Mouse (Mus musculus) CH12.LX (cell line): ENCODE data around the gene Klhdc8b. TPM values are rescaled to one million over a fixed set of nuclear protein-coding genes. Genes with fewer than 3 reads are reported as not detected.

Experiments used
- DNase-seq: peaks from one replicate; pipeline ENCODE4 v3.0.0-alpha.2; 2013; ENCODE audit errors: extremely low read depth
- H3K27ac ChIP-seq: 2 replicates; pipeline ENCODE4 v1.5.1; 2012; ENCODE audit warnings: low read depth, mild to moderate bottlenecking, control low read depth, moderate library complexity; ENCODE audit not compliant: insufficient read depth
- H3K27me3 ChIP-seq: replicated peaks from 2 replicates; pipeline ENCODE3; 2012; ENCODE audit warnings: inconsistent platforms
- H3K36me3 ChIP-seq, 2 experiments: replicated peaks in 1 of 2; 2 replicates each; pipeline versions ENCODE3 to v1.6.1; 2012; ENCODE audit warnings: inconsistent platforms in 1 of 2, low read length in 1 of 2, mild to moderate bottlenecking in 1 of 2, mixed read lengths in 1 of 2, moderate library complexity in 1 of 2; ENCODE audit not compliant: control insufficient read depth in 1 of 2, insufficient read depth in 1 of 2
- H3K4me1 ChIP-seq, 2 experiments: 2 replicates each; pipeline ENCODE4 v1.6.1; 2012; ENCODE audit warnings: inconsistent platforms in 1 of 2, moderate library complexity in 1 of 2; ENCODE audit not compliant: insufficient read depth in 2 of 2, control insufficient read depth in 1 of 2
- H3K4me2 ChIP-seq: 2 replicates; pipeline ENCODE4 v1.6.1; 2012; ENCODE audit warnings: low read depth, mild to moderate bottlenecking, control low read depth; ENCODE audit not compliant: poor library complexity, insufficient read depth, severe bottlenecking
- H3K4me3 ChIP-seq, 3 experiments: fragments of 150-350 bp in 1 of 3; sonication (generic) in 1 of 3; replicated peaks in 1 of 3; 2 replicates each; pipeline versions ENCODE3 to v1.5.1; 2011 to 2012; ENCODE audit warnings: low read depth in 2 of 3, low read length in 2 of 3, mild to moderate bottlenecking in 2 of 3, moderate library complexity in 2 of 3, control low read depth in 1 of 3, improper control_type of control experiment in 1 of 3, inconsistent platforms in 1 of 3, mixed read lengths in 1 of 3; ENCODE audit not compliant: poor library complexity in 1 of 3
- H3K79me2 ChIP-seq: replicated peaks from 2 replicates; pipeline ENCODE4 v1.6.1; 2012; ENCODE audit warnings: mild to moderate bottlenecking, moderate library complexity; ENCODE audit not compliant: control insufficient read depth, poor library complexity, insufficient read depth, severe bottlenecking; ENCODE audit errors: extremely low read depth
- H3K9ac ChIP-seq: 2 replicates; pipeline ENCODE4 v1.6.1; 2012; ENCODE audit warnings: low read depth, mild to moderate bottlenecking, control low read depth, moderate library complexity; ENCODE audit not compliant: insufficient read depth
- H3K9me3 ChIP-seq: replicated peaks from 2 replicates; pipeline ENCODE3; 2012; ENCODE audit warnings: low read length, inconsistent platforms, mixed read lengths
- BHLHE40 ChIP-seq: IDR thresholded peaks from 2 replicates; pipeline ENCODE4 v1.6.1; 2011; ENCODE audit warnings: mild to moderate bottlenecking, low read depth, low read length, improper control_type of control experiment
- CHD1 ChIP-seq: IDR thresholded peaks from 2 replicates; pipeline ENCODE4 v1.6.1; 2012; ENCODE audit warnings: low read depth, low read length, improper control_type of control experiment, inconsistent platforms
- CHD2 ChIP-seq: IDR thresholded peaks from 2 replicates; pipeline ENCODE4 v1.6.1; 2011; ENCODE audit warnings: low read length, improper control_type of control experiment
- CTCF ChIP-seq, 2 experiments: IDR thresholded peaks in 1 of 2; conservative IDR thresholded peaks in 1 of 2; 2 replicates each; pipeline ENCODE4 v1.5.1; 2011 to 2012; ENCODE audit warnings: low read depth in 2 of 2, low read length in 2 of 2, improper control_type of control experiment in 1 of 2, inconsistent platforms in 1 of 2, mild to moderate bottlenecking in 1 of 2, moderate library complexity in 1 of 2
- E2F4 ChIP-seq: IDR thresholded peaks from 2 replicates; pipeline ENCODE4 v1.6.1; 2011; ENCODE audit warnings: low read depth, low read length, improper control_type of control experiment; ENCODE audit not compliant: insufficient replicate concordance
- ELF1 ChIP-seq: IDR thresholded peaks from 2 replicates; pipeline ENCODE4 v1.6.1; 2014; ENCODE audit warnings: low read depth, mild to moderate bottlenecking, inconsistent platforms, low read length, improper control_type of control experiment
- EP300 ChIP-seq: IDR thresholded peaks from 2 replicates; pipeline ENCODE4 v1.6.1; 2011; ENCODE audit warnings: low read length, improper control_type of control experiment
- ETS1 ChIP-seq: conservative IDR thresholded peaks from 2 replicates; pipeline ENCODE4 v1.6.1; 2012; ENCODE audit warnings: low read depth, mild to moderate bottlenecking, inconsistent platforms, low read length, improper control_type of control experiment, moderate library complexity
- GABPA ChIP-seq: IDR thresholded peaks from 2 replicates; pipeline ENCODE4 v1.6.1; 2012; ENCODE audit warnings: low read depth, low read length, improper control_type of control experiment, inconsistent platforms; ENCODE audit not compliant: insufficient replicate concordance
- HCFC1 ChIP-seq: IDR thresholded peaks from 2 replicates; pipeline ENCODE4 v1.6.1; 2012; ENCODE audit warnings: low read depth, mild to moderate bottlenecking, inconsistent platforms, low read length, improper control_type of control experiment
- IRF4 ChIP-seq: IDR thresholded peaks from 2 replicates; pipeline ENCODE4 v1.6.1; 2014; ENCODE audit warnings: low read depth, mild to moderate bottlenecking, inconsistent platforms, low read length, improper control_type of control experiment
- JUN ChIP-seq: IDR thresholded peaks from 2 replicates; pipeline ENCODE4 v1.6.1; 2011; ENCODE audit warnings: low read depth, mild to moderate bottlenecking, low read length, improper control_type of control experiment, moderate library complexity; ENCODE audit not compliant: insufficient read depth
- JUND ChIP-seq: conservative IDR thresholded peaks from 2 replicates; pipeline ENCODE4 v1.6.1; 2011; ENCODE audit warnings: low read depth, low read length, improper control_type of control experiment
- KAT2A ChIP-seq: IDR thresholded peaks from 2 replicates; pipeline ENCODE4 v1.6.1; 2012; ENCODE audit warnings: low read length, improper control_type of control experiment, inconsistent platforms; ENCODE audit not compliant: insufficient replicate concordance
- MAFK ChIP-seq: IDR thresholded peaks from 2 replicates; pipeline ENCODE4 v1.6.1; 2011; ENCODE audit warnings: low read length, improper control_type of control experiment; ENCODE audit not compliant: insufficient replicate concordance
- MAX ChIP-seq: IDR thresholded peaks from 2 replicates; pipeline ENCODE4 v1.6.1; 2011; ENCODE audit warnings: low read length, improper control_type of control experiment
- MAZ ChIP-seq: IDR thresholded peaks from 2 replicates; pipeline ENCODE4 v1.6.1; 2012; ENCODE audit warnings: low read depth, mild to moderate bottlenecking, inconsistent platforms, low read length, improper control_type of control experiment, moderate library complexity
- MEF2A ChIP-seq: IDR thresholded peaks from 2 replicates; pipeline ENCODE4 v1.6.1; 2014; ENCODE audit warnings: low read depth, mild to moderate bottlenecking, inconsistent platforms, low read length, improper control_type of control experiment, borderline replicate concordance
- MXI1 ChIP-seq: IDR thresholded peaks from 2 replicates; pipeline ENCODE4 v1.6.1; 2011; ENCODE audit warnings: mild to moderate bottlenecking, low read depth, low read length, improper control_type of control experiment
- MYC ChIP-seq: IDR thresholded peaks from 2 replicates; pipeline ENCODE4 v1.6.1; 2011; ENCODE audit warnings: low read depth, mild to moderate bottlenecking, improper control_type of control experiment, low read length
- NELFE ChIP-seq: IDR thresholded peaks from 2 replicates; pipeline ENCODE4 v1.6.1; 2011; ENCODE audit warnings: low read depth, low read length, improper control_type of control experiment
- NRF1 ChIP-seq: IDR thresholded peaks from 2 replicates; pipeline ENCODE4 v1.6.1; 2014; ENCODE audit warnings: low read depth, mild to moderate bottlenecking, inconsistent platforms, low read length, improper control_type of control experiment, moderate library complexity
- PAX5 ChIP-seq: IDR thresholded peaks from 2 replicates; pipeline ENCODE4 v1.6.1; 2012; ENCODE audit warnings: low read length, inconsistent platforms, mixed read lengths
- POLR2A ChIP-seq: IDR thresholded peaks from 2 replicates; pipeline ENCODE4 v1.6.1; 2011; ENCODE audit warnings: low read depth, mild to moderate bottlenecking, improper control_type of control experiment, low read length
- POLR2AphosphoS2 ChIP-seq: IDR thresholded peaks from 2 replicates; pipeline ENCODE4 v1.6.1; 2011; ENCODE audit warnings: low read depth, low read length, improper control_type of control experiment
- RAD21 ChIP-seq: IDR thresholded peaks from 2 replicates; pipeline ENCODE4 v1.6.1; 2011; ENCODE audit warnings: low read depth, mild to moderate bottlenecking, low read length, improper control_type of control experiment, moderate library complexity
- RCOR1 ChIP-seq: conservative IDR thresholded peaks from 2 replicates; pipeline ENCODE4 v1.6.1; 2012; ENCODE audit warnings: low read depth, mild to moderate bottlenecking, inconsistent platforms, low read length, improper control_type of control experiment
- SIN3A ChIP-seq: IDR thresholded peaks from 2 replicates; pipeline ENCODE4 v1.6.1; 2012; ENCODE audit warnings: low read length, improper control_type of control experiment, inconsistent platforms
- SMC3 ChIP-seq: IDR thresholded peaks from 2 replicates; pipeline ENCODE4 v1.6.1; 2011; ENCODE audit warnings: low read depth, low read length, improper control_type of control experiment
- TBP ChIP-seq: conservative IDR thresholded peaks from 2 replicates; pipeline ENCODE4 v1.6.1; 2011; ENCODE audit warnings: low read depth, low read length, improper control_type of control experiment
- TCF12 ChIP-seq: IDR thresholded peaks from 2 replicates; pipeline ENCODE4 v1.6.1; 2014; ENCODE audit warnings: low read depth, mild to moderate bottlenecking, inconsistent platforms, low read length, improper control_type of control experiment
- UBTF ChIP-seq: IDR thresholded peaks from 2 replicates; pipeline ENCODE4 v1.6.1; 2012; ENCODE audit warnings: low read depth, mild to moderate bottlenecking, inconsistent platforms, low read length, improper control_type of control experiment, moderate library complexity
- USF1 ChIP-seq: IDR thresholded peaks from 2 replicates; pipeline ENCODE4 v1.6.1; 2014; ENCODE audit warnings: low read depth, mild to moderate bottlenecking, inconsistent platforms, low read length, improper control_type of control experiment
- USF2 ChIP-seq: conservative IDR thresholded peaks from 2 replicates; pipeline ENCODE4 v1.6.1; 2011; ENCODE audit warnings: low read depth, low read length, improper control_type of control experiment
- ZC3H11A ChIP-seq: IDR thresholded peaks from 2 replicates; pipeline ENCODE4 v1.6.1; 2012; ENCODE audit warnings: low read depth, mild to moderate bottlenecking, inconsistent platforms, low read length, improper control_type of control experiment
- ZKSCAN1 ChIP-seq: IDR thresholded peaks from 2 replicates; pipeline ENCODE4 v1.6.1; 2012; ENCODE audit warnings: low read depth, inconsistent platforms, low read length, improper control_type of control experiment, borderline replicate concordance
- ZMIZ1 ChIP-seq: IDR thresholded peaks from 2 replicates; pipeline ENCODE4 v1.6.1; 2012; ENCODE audit warnings: low read depth, mild to moderate bottlenecking, inconsistent platforms, low read length, improper control_type of control experiment
- ZNF384 ChIP-seq: IDR thresholded peaks from 2 replicates; pipeline ENCODE4 v1.6.1; 2012; ENCODE audit warnings: low read depth, low read length, improper control_type of control experiment, inconsistent platforms
- dilution Hi-C: fragments of 300-500 bp; cut with MboI; formaldehyde crosslinking; loops from 2 replicates; pipeline ENCODE4 v1.14.3; 2020; ENCODE audit warnings: low sequenced_read_pairs; ENCODE audit not compliant: extremely low pct_unique_long_range_greater_than_20kb, extremely low pct_ligation_motif_present
- in situ Hi-C: fragments of 300-500 bp; cut with MboI; formaldehyde crosslinking; loops from 3 replicates; pipeline ENCODE4 v1.14.3; 2019; ENCODE audit warnings: low sequenced_read_pairs, low pct_ligation_motif_present, low pct_unique_long_range_greater_than_20kb, mixed read lengths
- polyA plus RNA-seq: library from polyadenylated mRNA; unstranded; fragments of >175 nt; gene quantifications from 2 replicates; pipeline ENCODE4 v1.2.1, GENCODE M21; 2012; ENCODE audit warnings: low read depth; ENCODE audit not compliant: insufficient read length
- total RNA-seq, 2 experiments: library from RNA; depleted of rRNA; stranded (reverse); fragments of 300-350 nt in 1 of 2; fragments of >200 nt in 1 of 2; gene quantifications; 2 replicates each; pipeline ENCODE4 v1.2.3; 2012 to 2014

Klhdc8b gene
- total and polyA plus RNA-seq, 3 experiments, result 1.9 to 5.2 (median 3.5) TPM

DNA sequence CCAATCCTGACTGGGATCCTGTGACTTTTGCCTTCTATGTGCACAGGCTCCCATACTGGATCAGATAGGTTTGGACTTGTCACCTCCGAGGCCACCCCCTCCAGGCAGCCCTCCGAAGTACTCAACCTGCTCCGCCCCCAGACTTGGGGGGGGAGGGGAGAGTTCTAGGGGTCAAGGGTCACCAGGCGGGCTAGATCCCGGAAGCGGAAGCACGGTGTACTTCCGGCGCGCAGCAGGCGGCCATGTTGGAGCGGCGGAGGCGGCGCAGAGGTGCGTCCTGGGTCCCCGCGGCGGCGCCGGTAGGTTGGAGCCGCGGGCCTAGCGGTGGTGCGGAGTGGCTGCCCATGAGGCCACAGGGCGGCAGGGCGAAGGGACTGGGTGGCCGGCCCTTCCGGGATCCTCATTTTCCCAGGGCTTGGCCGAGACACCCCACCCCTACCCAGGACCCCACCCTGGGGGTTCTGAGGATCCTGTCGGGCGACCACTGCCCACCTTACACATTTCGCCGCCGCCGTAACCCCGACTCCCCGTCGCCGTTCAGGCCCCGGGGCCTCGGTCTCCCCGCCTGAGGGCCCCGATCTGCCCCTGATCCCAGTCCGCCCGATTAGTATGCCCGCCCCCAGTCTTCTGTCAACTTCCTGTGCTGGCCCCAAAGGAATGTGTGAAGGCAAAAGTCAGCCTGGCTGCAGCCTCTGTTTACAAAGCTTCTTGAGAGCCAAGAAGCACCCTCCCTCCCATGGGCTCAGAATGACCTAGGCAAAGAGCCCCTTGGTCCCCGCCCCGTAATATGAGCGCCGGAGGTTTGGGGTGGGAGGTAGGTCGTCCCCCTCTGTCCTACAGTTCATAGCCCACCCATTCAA lies 832 bp downstream of the Klhdc8b start, which contains the start of gene Ccdc71:
TSS of gene Ccdc71 (plus strand) at position 209 of the 860 bp plus-strand sequence.
- Histone ChIP-seq H3K4me1 (peaks cover 10 to 24% of the 10 kb centered on the region in 2 experiments), H3K9ac (peak within 1 kb of the TSS; percentile 85), H3K79me2 (peaks cover 21% of the 10 kb centered on the region), H3K27ac (no peak within 1 kb of the TSS), H3K4me2 (peak within 1 kb of the TSS; percentile 92), H3K4me3 (peak within 1 kb of the TSS; percentile 69 to 84 (median 83)), H3K27me3 (no peaks in the 10 kb centered on the region), H3K9me3 (no peaks in the 10 kb centered on the region), H3K36me3 (peaks cover 19 to 39% of the 10 kb centered on the region in 2 experiments)
- peak; percentile 89 for DNase-seq
- in situ Hi-C loops, result no loop called here
- dilution Hi-C loops, result no loop called here
- TF ChIP-seq USF1 (no peak), RCOR1 (no peak; the same call in 1 of the 2 replicates), MAZ (peak; percentile 56; the same call in 1 of the 2 replicates), HCFC1 (peak; percentile 94), ETS1 (no peak), MAFK (no peak), ZKSCAN1 (peak; percentile 19; the same call in 1 of the 2 replicates), ZC3H11A (no peak), SMC3 (no peak), ZMIZ1 (peak; percentile 49; the same call in 1 of the 2 replicates), E2F4 (no peak), USF2 (no peak), KAT2A (peak; percentile 92; the same call in 1 of the 2 replicates), POLR2A (peak; percentile 80), JUND (no peak), NRF1 (peak; percentile 68), MXI1 (peak; percentile 42; the same call in 1 of the 2 replicates), RAD21 (no peak), MYC (no peak), MAX (peak; percentile 32; the same call in 1 of the 2 replicates), POLR2AphosphoS2 (no peak), NELFE (peak; percentile 75), TBP (no peak), EP300 (no peak), IRF4 (peak; percentile 32; the same call in 1 of the 2 replicates), TCF12 (peak; percentile 60; the same call in 1 of the 2 replicates), CTCF (conservative IDR thresholded peaks at IDR 0.05 in 1 of 2, IDR thresholded peaks at IDR 0.05 in 1 of 2; ENCODE audit: low read depth in 2 of 2, low read length in 2 of 2) (no peak), ELF1 (peak; percentile 93), GABPA (no peak; the same call in 1 of the 2 replicates), BHLHE40 (no peak), ZNF384 (no peak), JUN (no peak), MEF2A (peak; percentile 51; the same call in 1 of the 2 replicates), UBTF (no peak), CHD2 (peak; percentile 99), CHD1 (no peak), SIN3A (peak; percentile 71; the same call in 1 of the 2 replicates), PAX5 (no peak)
